Mouse (Mus musculus): ENCODE data around the gene Vmn1r2. TPM values are rescaled to one million over a fixed set of nuclear protein-coding genes. Genes with fewer than 3 reads are reported as not detected.
"Not testable (repeated sequence)": the region's sequence is repeated elsewhere in the genome, so short reads cannot be mapped to it uniquely, and the experiment has no call there.

The Vmn1r2 gene
- polyA plus RNA-seq (2012): not detected in 2 replicates

- H3K9me3 ChIP-seq (ENCODE audit: control insufficient read depth, low read length); H3K36me3 ChIP-seq (ENCODE audit: control insufficient read depth); H3K4me1 ChIP-seq (ENCODE audit: control insufficient read depth); H3K4me3 ChIP-seq (replicated peaks); H3K27me3 ChIP-seq (ENCODE audit: control insufficient read depth): not testable (repeated sequence)
Observed at GRCm38 (mm10) chr4:3167020-3167419, at the start of gene Vmn1r2. TSS of gene Vmn1r2 (plus strand) at chr4:3167320.

- not testable (repeated sequence) for H3K4me3 ChIP-seq (replicated peaks); H3K9me3 ChIP-seq (ENCODE audit: control insufficient read depth, low read length); H3K4me1 ChIP-seq (ENCODE audit: control insufficient read depth); H3K36me3 ChIP-seq (ENCODE audit: control insufficient read depth); H3K27me3 ChIP-seq (ENCODE audit: control insufficient read depth)
Observed at GRCm38 (mm10) chr4:3147926-3148325, 19.2 kb upstream of the Vmn1r2 start.

GRCm38 (mm10) chr4:3153320-3153719 lies 13.8 kb upstream of the Vmn1r2 start:
- H3K4me1 ChIP-seq (ENCODE audit: control insufficient read depth); H3K27me3 ChIP-seq (ENCODE audit: control insufficient read depth); H3K9me3 ChIP-seq (ENCODE audit: control insufficient read depth, low read length); H3K36me3 ChIP-seq (ENCODE audit: control insufficient read depth); H3K4me3 ChIP-seq (replicated peaks): not testable (repeated sequence)

- H3K4me3 ChIP-seq (replicated peaks); H3K27me3 ChIP-seq (ENCODE audit: control insufficient read depth); H3K4me1 ChIP-seq (ENCODE audit: control insufficient read depth); H3K9me3 ChIP-seq (ENCODE audit: control insufficient read depth, low read length); H3K36me3 ChIP-seq (ENCODE audit: control insufficient read depth): not testable (repeated sequence)
Observed at GRCm38 (mm10) chr4:3164429-3164828, 2.7 kb upstream of the Vmn1r2 start.

- H3K9me3 ChIP-seq (ENCODE audit: control insufficient read depth, low read length): peaks cover 3% of the 10 kb centered on the region
- H3K4me1 ChIP-seq (ENCODE audit: control insufficient read depth): no peaks in the 10 kb centered on the region
- no peak overlapping the region for H3K4me3 ChIP-seq (replicated peaks)
- H3K36me3 ChIP-seq (ENCODE audit: control insufficient read depth): no peaks in the 10 kb centered on the region
- TF ChIP-seq GATA1 (IDR thresholded peaks at IDR 0.05; ENCODE audit: low read length): no peak
- TF ChIP-seq TAL1 (IDR thresholded peaks at IDR 0.05; ENCODE audit: low read length): no peak
- no peaks in the 10 kb centered on the region for H3K27me3 ChIP-seq (ENCODE audit: control insufficient read depth)
Observed at GRCm38 (mm10) chr4:3165046-3165445, 2.1 kb upstream of the Vmn1r2 start.

- H3K36me3 ChIP-seq (ENCODE audit: control insufficient read depth): not testable (repeated sequence)
Observed at GRCm38 (mm10) chr4:3174586-3174985, 7.5 kb downstream of the Vmn1r2 start.

GRCm38 (mm10) chr4:3175756-3176155 lies 8.6 kb downstream of the Vmn1r2 start:
- H3K4me3 ChIP-seq (replicated peaks); H3K4me1 ChIP-seq (ENCODE audit: control insufficient read depth); H3K27me3 ChIP-seq (ENCODE audit: control insufficient read depth); H3K36me3 ChIP-seq (ENCODE audit: control insufficient read depth): not testable (repeated sequence)
- peaks cover 26% of the 10 kb centered on the region for H3K9me3 ChIP-seq (ENCODE audit: control insufficient read depth, low read length)

More at GRCm38 (mm10) chr4:3174586-3174985, 7.5 kb downstream of the Vmn1r2 start:
- H3K4me3 ChIP-seq (replicated peaks); H3K27me3 ChIP-seq (ENCODE audit: control insufficient read depth); H3K4me1 ChIP-seq (ENCODE audit: control insufficient read depth): not testable (repeated sequence)
- peaks cover 19% of the 10 kb centered on the region for H3K9me3 ChIP-seq (ENCODE audit: control insufficient read depth, low read length)

- H3K27me3 ChIP-seq (ENCODE audit: control insufficient read depth); H3K36me3 ChIP-seq (ENCODE audit: control insufficient read depth); H3K4me3 ChIP-seq (replicated peaks); H3K4me1 ChIP-seq (ENCODE audit: control insufficient read depth): not testable (repeated sequence)
- peaks cover 26% of the 10 kb centered on the region for H3K9me3 ChIP-seq (ENCODE audit: control insufficient read depth, low read length)
Observed at GRCm38 (mm10) chr4:3176195-3176594, 9.1 kb downstream of the Vmn1r2 start.

GRCm38 (mm10) chr4:3176746-3177490 lies 9.8 kb downstream of the Vmn1r2 start:
- not testable (repeated sequence) for H3K4me3 ChIP-seq (replicated peaks); H3K27me3 ChIP-seq (ENCODE audit: control insufficient read depth); H3K36me3 ChIP-seq (ENCODE audit: control insufficient read depth); H3K4me1 ChIP-seq (ENCODE audit: control insufficient read depth)
- peaks cover 26% of the 10 kb centered on the region for H3K9me3 ChIP-seq (ENCODE audit: control insufficient read depth, low read length)

GRCm38 (mm10) chr4:3185258-3185657 lies 18.1 kb downstream of the Vmn1r2 start, which contains the start of gene Vmn1r3:
TSS of gene Vmn1r3 (minus strand) at chr4:3185358.
- not testable (repeated sequence) for H3K4me1 ChIP-seq (ENCODE audit: control insufficient read depth); H3K27me3 ChIP-seq (ENCODE audit: control insufficient read depth); H3K4me3 ChIP-seq (replicated peaks); H3K36me3 ChIP-seq (ENCODE audit: control insufficient read depth); H3K9me3 ChIP-seq (ENCODE audit: control insufficient read depth, low read length)

- not testable (repeated sequence) for H3K4me1 ChIP-seq (ENCODE audit: control insufficient read depth); H3K9me3 ChIP-seq (ENCODE audit: control insufficient read depth, low read length); H3K36me3 ChIP-seq (ENCODE audit: control insufficient read depth); H3K27me3 ChIP-seq (ENCODE audit: control insufficient read depth); H3K4me3 ChIP-seq (replicated peaks)
Observed at GRCm38 (mm10) chr4:3209643-3210217, 42.6 kb downstream of the Vmn1r2 start.

- not testable (repeated sequence) for H3K9me3 ChIP-seq (ENCODE audit: control insufficient read depth, low read length); H3K27me3 ChIP-seq (ENCODE audit: control insufficient read depth); H3K4me1 ChIP-seq (ENCODE audit: control insufficient read depth); H3K4me3 ChIP-seq (replicated peaks); H3K36me3 ChIP-seq (ENCODE audit: control insufficient read depth)
Observed at GRCm38 (mm10) chr4:3213349-3213748, 46.2 kb downstream of the Vmn1r2 start.

- not testable (repeated sequence) for H3K4me3 ChIP-seq (replicated peaks); H3K36me3 ChIP-seq (ENCODE audit: control insufficient read depth); H3K27me3 ChIP-seq (ENCODE audit: control insufficient read depth); H3K9me3 ChIP-seq (ENCODE audit: control insufficient read depth, low read length); H3K4me1 ChIP-seq (ENCODE audit: control insufficient read depth)
Observed at GRCm38 (mm10) chr4:3216382-3216781, 49.3 kb downstream of the Vmn1r2 start.
